Mouse (Mus musculus) CD8-positive naive resting alpha-beta T cell, adult 57 days (primary cell): ENCODE measurements around the gene Cast. TPM values are rescaled to one million over a fixed set of nuclear protein-coding genes. Genes with fewer than 3 reads are reported as not detected.

ENCODE experiments used
- total RNA-seq: library from RNA; stranded (reverse); gene quantifications from one replicate; pipeline ENCODE4 v1.2.4, GENCODE M21; 2023

Gene Cast
- total RNA-seq: 174 TPM

GRCm38 (mm10) chr13:74808152-74808929 is at the start of gene Cast:
Gene Cast (minus strand): TSS chr13:74808810.

Other genes starting within 250 kb of the Cast start
- gene Erap1, start 169.2 kb downstream of the Cast start, total RNA-seq: 130 TPM